Mouse (Mus musculus) thymus, adult 2 months (tissue): ENCODE measurements at regions not wholly inside any gene's neighbourhood (a gene's known extent, or its start where the extent isn't known, plus 50 kb on each side); places are given as distances from the start of the nearest gene placed in this dataset.

Experiments
- CTCF ChIP-seq: fragments of 200-500 bp; IDR thresholded peaks from 2 replicates; pipeline ENCODE4 v1.5.1; 2012; ENCODE audit warnings: mild to moderate bottlenecking, control low read depth, low read length, moderate library complexity, borderline replicate concordance; ENCODE audit not compliant: control insufficient read depth, poor library complexity, insufficient read depth; ENCODE audit errors: extremely low read depth
- POLR2A ChIP-seq: fragments of 200-500 bp; IDR thresholded peaks from 2 replicates; pipeline ENCODE4 v1.6.1; 2012; ENCODE audit warnings: mild to moderate bottlenecking, low read length, control low read depth, moderate library complexity; ENCODE audit not compliant: control insufficient read depth, poor library complexity, insufficient read depth; ENCODE audit errors: extremely low read depth

GRCm38 (mm10) chr14:15637681-15638080 lies 198.9 kb upstream of the Lrrc3b start:
- no peak for TF ChIP-seq POLR2A
- no peak for TF ChIP-seq CTCF
